Mouse (Mus musculus) cerebellum, adult 2 months (tissue): ENCODE results near the gene Zfp697.

Source experiments
- CTCF ChIP-seq: fragments of 200-500 bp; IDR thresholded peaks from 2 replicates; pipeline ENCODE4 v1.5.1; 2011; ENCODE audit warnings: low read depth, mild to moderate bottlenecking, control low read depth, low read length, moderate library complexity, borderline replicate concordance; ENCODE audit not compliant: insufficient read depth
- POLR2A ChIP-seq: fragments of 200-500 bp; IDR thresholded peaks from 2 replicates; pipeline ENCODE4 v1.6.1; 2011; ENCODE audit warnings: low read length, control low read depth, borderline replicate concordance; ENCODE audit not compliant: insufficient read depth

DNA sequence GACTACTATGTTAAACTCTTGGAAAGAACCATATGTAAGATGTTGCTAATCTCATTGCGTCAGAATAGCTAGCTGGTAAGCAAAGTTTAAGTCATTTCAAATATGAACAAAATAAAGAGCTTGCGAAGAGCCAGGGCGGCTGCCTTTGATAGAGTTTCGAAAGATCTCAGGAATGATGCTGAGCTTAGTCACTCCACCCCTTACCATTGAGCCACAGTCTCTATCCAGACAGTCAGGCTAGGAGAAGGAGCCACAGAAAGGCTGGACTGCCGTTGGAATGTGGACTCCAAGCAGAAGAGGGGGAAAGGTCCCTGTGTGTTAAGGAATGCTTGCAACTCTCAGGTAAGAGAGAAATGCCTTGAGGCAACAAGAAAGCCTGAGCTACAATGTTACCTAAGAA, 7.3 kb upstream of the Zfp697 start:
- TF ChIP-seq CTCF = no peak
- no peak for TF ChIP-seq POLR2A
